Mouse (Mus musculus): Measurements from ENCODE around the gene Ccdc174. TPM values are rescaled to one million over a fixed set of nuclear protein-coding genes. Genes with fewer than 3 reads are reported as not detected.
A peak's percentile ranks its signal among the peaks of the same experiment; 100 is the strongest.

Ccdc174 gene
- polyA plus RNA-seq (2014; fragmentation: Nextera tagmentation; extraction: Ambion mirVana) = 41.2 and 44.2 TPM in 2 replicates

DNA sequence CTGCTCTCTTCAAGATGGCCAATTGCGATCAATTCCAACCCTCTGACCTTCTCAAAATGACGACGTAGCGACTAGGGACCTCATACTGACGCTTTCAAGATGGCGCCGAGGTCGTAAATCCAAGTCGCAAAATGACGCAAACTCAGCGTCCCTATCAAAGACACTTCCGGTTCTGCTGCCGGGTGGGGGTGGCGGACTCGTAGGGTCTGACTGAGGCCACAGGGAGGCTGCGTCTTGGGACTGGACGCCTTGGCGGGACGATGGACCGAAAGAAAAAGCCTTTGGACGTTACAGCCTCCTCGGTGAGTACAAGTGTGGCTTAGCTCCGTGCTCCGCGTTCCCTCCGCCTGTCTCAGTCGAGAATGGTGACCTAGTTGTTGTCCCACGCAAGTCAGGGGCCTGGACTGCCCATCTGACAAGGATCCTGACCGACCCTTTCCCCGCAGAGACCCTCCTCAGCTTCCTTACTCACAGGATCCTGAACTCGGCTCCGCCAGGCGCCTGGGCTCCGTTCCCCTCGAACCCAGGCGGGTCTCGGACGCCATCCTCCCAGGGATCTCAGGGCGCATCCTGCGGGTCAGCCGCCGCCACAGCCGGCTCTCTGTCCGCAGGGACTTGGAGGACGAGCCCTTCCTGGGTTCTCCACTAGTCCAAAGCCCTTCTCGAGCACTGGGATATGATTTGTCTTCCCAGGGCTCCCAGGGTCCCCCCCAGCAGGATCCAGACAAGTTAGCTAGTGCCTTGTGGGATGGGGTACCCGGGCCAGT is at the start of gene Ccdc174:
Gene Ccdc174, plus strand, starts transcription at position 169 of the 767 bp plus-strand sequence.
- Histone ChIP-seq H3K36me3 (ENCODE audit: control insufficient read depth, insufficient read depth, low read length) (no peaks in the 10 kb centered on the region; the same call in 1 of the 2 replicates), H3K4me1 (ENCODE audit: control insufficient read depth, insufficient read depth, low read length) (peaks cover 14% of the 10 kb centered on the region), H3K9me3 (ENCODE audit: control insufficient read depth, low read length) (no peaks in the 10 kb centered on the region), H3K9ac (replicated peaks; ENCODE audit: low read depth, low read length) (peak within 1 kb of the TSS; percentile 86), H3K4me2 (ENCODE audit: low read depth, low read length) (peak within 1 kb of the TSS; percentile 76), H3K27ac (ENCODE audit: low read depth, low read length) (peak within 1 kb of the TSS; percentile 84), H3K27me3 (ENCODE audit: control insufficient read depth, insufficient read depth, low read length) (no peaks in the 10 kb centered on the region; the same call in 1 of the 2 replicates), H3K4me3 (ENCODE audit: low read depth, low read length) (peak within 1 kb of the TSS; percentile 92)
- WGBS = under 1% methylated on average over 47 of the region's 47 CpGs
- peak; percentile 93 for ATAC-seq (ENCODE audit: low read depth)

DNA sequence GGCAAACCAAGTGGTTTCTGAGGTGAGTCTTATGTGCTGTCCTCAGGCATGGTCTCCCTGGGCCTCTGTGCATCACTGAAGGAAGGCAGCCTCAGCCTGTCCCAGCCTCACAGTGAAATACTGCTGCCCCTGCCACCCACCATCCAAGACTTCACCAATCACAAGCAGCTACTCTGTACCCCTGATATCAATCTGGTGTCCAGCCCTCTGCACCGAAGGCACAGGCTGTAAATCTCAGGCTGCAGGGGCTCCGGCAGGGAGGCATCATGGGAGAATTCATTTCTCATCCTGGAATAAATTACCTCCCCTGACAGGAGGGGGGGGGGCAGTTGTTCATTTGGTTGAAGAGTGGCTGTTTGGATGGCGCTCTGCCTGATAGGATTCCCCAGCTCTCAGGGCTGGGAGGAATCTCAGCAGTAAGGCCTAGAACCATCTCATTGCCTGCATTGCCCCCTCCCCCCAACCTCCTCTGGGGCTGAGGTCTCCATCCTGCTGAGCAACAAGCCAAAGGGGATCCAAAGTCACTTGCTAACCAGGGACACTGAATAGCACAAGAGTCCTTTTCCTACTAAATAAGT is 44.9 kb upstream of the Ccdc174 start:
- no peak overlapping the region for H3K4me2 ChIP-seq (ENCODE audit: low read depth, low read length)
- no peaks in the 10 kb centered on the region for H3K9me3 ChIP-seq (ENCODE audit: control insufficient read depth, low read length)
- H3K4me3 ChIP-seq (ENCODE audit: low read depth, low read length) = no peak overlapping the region
- peak overlapping the region; percentile 22; the same call in 1 of the 2 replicates for H3K27ac ChIP-seq (ENCODE audit: low read depth, low read length)
- peaks cover 3% of the 10 kb centered on the region for H3K4me1 ChIP-seq (ENCODE audit: control insufficient read depth, insufficient read depth, low read length)
- no peaks in the 10 kb centered on the region for H3K27me3 ChIP-seq (ENCODE audit: control insufficient read depth, insufficient read depth, low read length)
- H3K9ac ChIP-seq (replicated peaks; ENCODE audit: low read depth, low read length) = no peak overlapping the region
- H3K36me3 ChIP-seq (ENCODE audit: control insufficient read depth, insufficient read depth, low read length) = no peaks in the 10 kb centered on the region
- ATAC-seq (ENCODE audit: low read depth) = peak; percentile 70; the same call in 1 of the 2 replicates
- WGBS = 17% methylated on average over 3 of the region's 3 CpGs

GRCm38 (mm10) chr6:91839010-91839871 is 38.6 kb upstream of the Ccdc174 start:
- ATAC-seq (ENCODE audit: low read depth) = peak; percentile 90
- Histone ChIP-seq H3K4me3 (ENCODE audit: low read depth, low read length) (peak overlapping the region; percentile 27), H3K9me3 (ENCODE audit: control insufficient read depth, low read length) (no peaks in the 10 kb centered on the region), H3K4me1 (ENCODE audit: control insufficient read depth, insufficient read depth, low read length) (peaks cover 33% of the 10 kb centered on the region), H3K27me3 (ENCODE audit: control insufficient read depth, insufficient read depth, low read length) (no peaks in the 10 kb centered on the region), H3K27ac (ENCODE audit: low read depth, low read length) (peak overlapping the region; percentile 95), H3K4me2 (ENCODE audit: low read depth, low read length) (peak overlapping the region; percentile 50), H3K36me3 (ENCODE audit: control insufficient read depth, insufficient read depth, low read length) (no peaks in the 10 kb centered on the region), H3K9ac (replicated peaks; ENCODE audit: low read depth, low read length) (peak overlapping the region; percentile 50)
- WGBS = 2% methylated on average over 23 of the region's 23 CpGs

GRCm38 (mm10) chr6:91842897-91843627 is 34.8 kb upstream of the Ccdc174 start:
- H3K9me3 ChIP-seq (ENCODE audit: control insufficient read depth, low read length) = no peaks in the 10 kb centered on the region
- peak overlapping the region; percentile 73 for H3K9ac ChIP-seq (replicated peaks; ENCODE audit: low read depth, low read length)
- peaks cover 37% of the 10 kb centered on the region for H3K4me1 ChIP-seq (ENCODE audit: control insufficient read depth, insufficient read depth, low read length)
- H3K27ac ChIP-seq (ENCODE audit: low read depth, low read length) = peak overlapping the region; percentile 55
- H3K36me3 ChIP-seq (ENCODE audit: control insufficient read depth, insufficient read depth, low read length) = no peaks in the 10 kb centered on the region
- no peaks in the 10 kb centered on the region for H3K27me3 ChIP-seq (ENCODE audit: control insufficient read depth, insufficient read depth, low read length)
- ATAC-seq (ENCODE audit: low read depth) = 0 out of 2 replicates have a peak, but pooled peaks have one; percentile 3
- H3K4me2 ChIP-seq (ENCODE audit: low read depth, low read length) = peak overlapping the region; percentile 81
- WGBS = 4% methylated on average over 45 of the region's 46 CpGs
- peak overlapping the region; percentile 59 for H3K4me3 ChIP-seq (ENCODE audit: low read depth, low read length)

- H3K27me3 ChIP-seq (ENCODE audit: control insufficient read depth, insufficient read depth, low read length) = no peaks in the 10 kb centered on the region
- no peaks in the 10 kb centered on the region for H3K9me3 ChIP-seq (ENCODE audit: control insufficient read depth, low read length)
- H3K27ac ChIP-seq (ENCODE audit: low read depth, low read length) = peak overlapping the region; percentile 55; the same call in 1 of the 2 replicates
- 0 out of 2 replicates have a peak, but pooled peaks have one; percentile 9 for ATAC-seq (ENCODE audit: low read depth)
- 3% methylated on average over 66 of the region's 69 CpGs for WGBS
- H3K36me3 ChIP-seq (ENCODE audit: control insufficient read depth, insufficient read depth, low read length) = no peaks in the 10 kb centered on the region
- H3K4me3 ChIP-seq (ENCODE audit: low read depth, low read length) = peak overlapping the region; percentile 59
- peak overlapping the region; percentile 81 for H3K4me2 ChIP-seq (ENCODE audit: low read depth, low read length)
- H3K4me1 ChIP-seq (ENCODE audit: control insufficient read depth, insufficient read depth, low read length) = peaks cover 30% of the 10 kb centered on the region
- peak overlapping the region; percentile 73 for H3K9ac ChIP-seq (replicated peaks; ENCODE audit: low read depth, low read length)
Observed at GRCm38 (mm10) chr6:91843628-91844153, 34.2 kb upstream of the Ccdc174 start.

- no peaks in the 10 kb centered on the region for H3K4me1 ChIP-seq (ENCODE audit: control insufficient read depth, insufficient read depth, low read length)
- H3K27ac ChIP-seq (ENCODE audit: low read depth, low read length) = no peak overlapping the region
- H3K27me3 ChIP-seq (ENCODE audit: control insufficient read depth, insufficient read depth, low read length) = no peaks in the 10 kb centered on the region
- H3K36me3 ChIP-seq (ENCODE audit: control insufficient read depth, insufficient read depth, low read length) = no peaks in the 10 kb centered on the region
- 5% methylated on average over 2 of the region's 2 CpGs for WGBS
- H3K9ac ChIP-seq (replicated peaks; ENCODE audit: low read depth, low read length) = no peak overlapping the region
- peak; percentile 66; the same call in 1 of the 2 replicates for ATAC-seq (ENCODE audit: low read depth)
- H3K4me3 ChIP-seq (ENCODE audit: low read depth, low read length) = no peak overlapping the region
- no peaks in the 10 kb centered on the region for H3K9me3 ChIP-seq (ENCODE audit: control insufficient read depth, low read length)
- H3K4me2 ChIP-seq (ENCODE audit: low read depth, low read length) = no peak overlapping the region
Observed at GRCm38 (mm10) chr6:91852550-91852949, 25.3 kb upstream of the Ccdc174 start.

DNA sequence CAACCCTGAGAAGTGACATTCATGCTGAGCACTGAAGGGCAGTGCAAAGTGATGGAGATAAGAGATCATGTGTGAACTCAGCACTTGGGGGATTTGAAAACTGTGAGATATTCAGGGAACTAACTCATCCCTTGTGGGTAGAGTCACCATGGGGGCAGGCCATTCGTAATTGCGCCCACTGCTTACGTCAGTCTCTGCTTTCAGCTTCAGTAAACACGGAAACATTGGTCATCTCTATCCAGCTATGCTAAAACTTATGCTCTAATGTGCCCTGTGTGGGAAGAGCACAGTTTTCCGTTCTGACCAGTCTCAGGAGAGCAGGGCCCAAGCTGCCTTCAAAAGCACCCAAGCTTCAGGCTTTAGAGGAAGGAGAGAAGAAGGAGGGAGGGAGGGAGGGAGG is 19.5 kb upstream of the Ccdc174 start:
- Histone ChIP-seq H3K4me1 (ENCODE audit: control insufficient read depth, insufficient read depth, low read length) (no peaks in the 10 kb centered on the region), H3K36me3 (ENCODE audit: control insufficient read depth, insufficient read depth, low read length) (no peaks in the 10 kb centered on the region), H3K9me3 (ENCODE audit: control insufficient read depth, low read length) (no peaks in the 10 kb centered on the region), H3K27ac (ENCODE audit: low read depth, low read length) (no peak overlapping the region), H3K4me3 (ENCODE audit: low read depth, low read length) (no peak overlapping the region), H3K27me3 (ENCODE audit: control insufficient read depth, insufficient read depth, low read length) (no peaks in the 10 kb centered on the region), H3K9ac (replicated peaks; ENCODE audit: low read depth, low read length) (no peak overlapping the region), H3K4me2 (ENCODE audit: low read depth, low read length) (no peak overlapping the region)
- no peak for ATAC-seq (ENCODE audit: low read depth)
- WGBS = 80% methylated on average over 5 of the region's 5 CpGs

DNA sequence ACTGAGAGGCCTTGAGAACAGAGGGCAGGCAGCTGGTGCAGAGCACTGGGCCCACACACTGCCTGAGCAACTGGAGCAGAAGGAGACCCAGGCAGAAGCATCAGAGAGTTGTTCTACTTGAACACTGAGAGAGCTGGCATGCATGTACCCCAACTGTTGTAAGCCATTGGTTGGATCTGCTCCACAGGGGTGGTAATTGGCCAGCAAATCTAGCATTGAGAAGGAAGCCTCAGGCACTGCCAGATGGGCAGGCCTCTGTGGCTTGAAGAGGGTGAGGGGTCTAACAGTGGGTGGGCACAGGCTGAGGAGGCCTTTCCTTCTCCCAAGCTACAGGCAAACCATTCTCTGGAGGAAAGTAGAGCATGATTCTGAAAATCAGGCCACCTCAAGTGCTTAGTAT is 15.0 kb upstream of the Ccdc174 start:
- ATAC-seq (ENCODE audit: low read depth) = no peak
- no peak overlapping the region for H3K4me2 ChIP-seq (ENCODE audit: low read depth, low read length)
- H3K27me3 ChIP-seq (ENCODE audit: control insufficient read depth, insufficient read depth, low read length) = no peaks in the 10 kb centered on the region
- no peak overlapping the region for H3K9ac ChIP-seq (replicated peaks; ENCODE audit: low read depth, low read length)
- no peak overlapping the region for H3K27ac ChIP-seq (ENCODE audit: low read depth, low read length)
- H3K4me1 ChIP-seq (ENCODE audit: control insufficient read depth, insufficient read depth, low read length) = no peaks in the 10 kb centered on the region
- H3K4me3 ChIP-seq (ENCODE audit: low read depth, low read length) = no peak overlapping the region
- H3K36me3 ChIP-seq (ENCODE audit: control insufficient read depth, insufficient read depth, low read length) = no peaks in the 10 kb centered on the region
- no peaks in the 10 kb centered on the region for H3K9me3 ChIP-seq (ENCODE audit: control insufficient read depth, low read length)

Data from neural tube, embryonic 14.5 days (tissue).